In the genomic region with DNA sequence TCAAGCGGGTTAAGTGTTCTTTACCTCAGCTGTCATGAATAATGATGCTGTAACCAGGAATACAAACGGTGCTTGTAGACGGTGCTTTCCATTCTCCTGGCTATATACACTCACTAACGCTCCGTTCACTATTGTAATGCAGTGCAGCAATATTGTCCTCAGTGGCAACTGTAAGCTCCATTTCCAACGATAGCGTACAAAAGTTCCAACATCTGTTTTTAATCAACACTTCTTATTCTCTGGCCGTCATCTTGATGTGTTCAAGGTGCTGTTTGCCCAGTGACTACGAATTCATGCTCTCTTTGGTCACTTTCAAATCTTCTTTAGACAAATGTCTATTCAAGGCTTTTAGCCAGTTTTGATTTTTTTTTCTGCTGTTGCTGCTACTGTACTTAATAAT, we compare ENCODE assay signal across 13 mouse cellular contexts.
"Had no signal": no experiment of that assay in that cellular context is flagged by ENCODE, and none has a peak within 500 bp of the region (broad histone marks: within the 10 kb centered on the region; RNA-seq: fewer than 3 reads in every experiment).

No protein-coding gene starts in this region.

- H3K4me1 ChIP-seq: intestine, embryonic 15.5 days; kidney, embryonic 15.5 days; megakaryocyte, embryonic 14.5 days; midbrain, embryonic 15.5 days; neural tube, embryonic 12.5 days had no signal

- H3K27ac ChIP-seq: intestine, embryonic 15.5 days; kidney, embryonic 15.5 days; liver, embryonic 14.5 days; macrophage; midbrain, embryonic 15.5 days; neural tube, embryonic 12.5 days; stomach, postnatal 0 days had no signal

- H3K9me3 ChIP-seq: intestine, embryonic 15.5 days; kidney, embryonic 15.5 days; midbrain, embryonic 15.5 days; neural tube, embryonic 12.5 days had no signal

- H3K36me3 ChIP-seq: intestine, embryonic 15.5 days; kidney, embryonic 15.5 days; midbrain, embryonic 15.5 days; neural tube, embryonic 12.5 days had no signal

- H3K4me2 ChIP-seq: intestine, embryonic 15.5 days; kidney, embryonic 15.5 days; midbrain, embryonic 11.5 days; midbrain, embryonic 15.5 days; neural tube, embryonic 12.5 days had no signal

- H3K9ac ChIP-seq: intestine, embryonic 15.5 days; kidney, embryonic 15.5 days; liver, embryonic 14.5 days; midbrain, embryonic 15.5 days; neural tube, embryonic 12.5 days had no signal

- ATAC-seq: intestine, embryonic 15.5 days; midbrain, embryonic 15.5 days had no signal

- H3K4me3 ChIP-seq: intestine, embryonic 15.5 days; kidney, embryonic 15.5 days; megakaryocyte, embryonic 14.5 days; midbrain, embryonic 15.5 days; neural tube, embryonic 12.5 days had no signal

- DNase-seq: kidney, adult 18-20 months; lung, adult 18-20 months; lung, postnatal 10 days; thymus, postnatal 4 days had no signal

- H3K27me3 ChIP-seq: intestine, embryonic 15.5 days; kidney, embryonic 15.5 days; megakaryocyte, embryonic 14.5 days; midbrain, embryonic 15.5 days; neural tube, embryonic 12.5 days had no signal
